Mouse (Mus musculus) ES-CJ7 (cell line): Measurements from ENCODE around the gene Tmem191c.

ENCODE experiments used
- DNase-seq: peaks from one replicate; pipeline ENCODE4 v3.0.0; 2011; ENCODE audit warnings: low read depth, low spot score

Tmem191c gene

GRCm38 (mm10) chr16:17329848-17330570, 54.1 kb downstream of the Tmem191c start:
- DNase-seq: no peak

GRCm38 (mm10) chr16:17331116-17331515, 55.2 kb downstream of the Tmem191c start, which contains the start of gene Serpind1:
Gene Serpind1, plus strand, starts transcription at chr16:17331371.
- no peak for DNase-seq

GRCm38 (mm10) chr16:17331855-17332254, 56.0 kb downstream of the Tmem191c start:
- DNase-seq: no peak
